Mouse (Mus musculus) MEL (cell line): ENCODE data around the gene Ccdc146. TPM values are rescaled to one million over a fixed set of nuclear protein-coding genes. Genes with fewer than 3 reads are reported as not detected.
A peak's percentile ranks its signal among the peaks of the same experiment; 100 is the strongest.

Experiments used
- DNase-seq: peaks from one replicate; pipeline ENCODE4 v3.0.0; 2011; ENCODE audit warnings: low read depth, low spot score
- H3K27ac ChIP-seq: 2 replicates; pipeline ENCODE4 v1.5.1; 2012; ENCODE audit warnings: low read depth, mild to moderate bottlenecking, control low read depth, low read length, moderate library complexity; ENCODE audit not compliant: control insufficient read depth
- H3K27me3 ChIP-seq, 2 experiments: fragments of 150-350 bp in 1 of 2; sonication (generic) in 1 of 2; 2 replicates each; pipeline ENCODE4 v1.6.1; 2012; ENCODE audit warnings: low read length in 2 of 2, mild to moderate bottlenecking in 2 of 2, improper control_type of control experiment in 1 of 2, moderate library complexity in 1 of 2; ENCODE audit not compliant: insufficient read depth in 2 of 2, control insufficient read depth in 1 of 2
- H3K36me3 ChIP-seq, 2 experiments: 2 replicates each; pipeline ENCODE4 v1.6.1; 2012 to 2014; ENCODE audit warnings: low read length in 2 of 2, improper control_type of control experiment in 1 of 2, inconsistent platforms in 1 of 2, mild to moderate bottlenecking in 1 of 2; ENCODE audit not compliant: insufficient read depth in 2 of 2, control insufficient read depth in 1 of 2
- H3K4me1 ChIP-seq, 2 experiments: fragments of 150-350 bp in 1 of 2; sonication (generic) in 1 of 2; 2 replicates each; pipeline ENCODE4 v1.6.1; 2012; ENCODE audit warnings: low read length in 2 of 2, improper control_type of control experiment in 1 of 2, mild to moderate bottlenecking in 1 of 2; ENCODE audit not compliant: insufficient read depth in 2 of 2, control insufficient read depth in 1 of 2
- H3K4me3 ChIP-seq, 2 experiments: fragments of 150-350 bp in 1 of 2; sonication (generic) in 1 of 2; 2 replicates each; pipeline ENCODE4 v1.5.1; 2012; ENCODE audit warnings: low read depth in 2 of 2, low read length in 2 of 2, mild to moderate bottlenecking in 2 of 2, moderate library complexity in 2 of 2, control low read depth in 1 of 2, improper control_type of control experiment in 1 of 2; ENCODE audit not compliant: control insufficient read depth in 1 of 2, insufficient read depth in 1 of 2
- H3K79me2 ChIP-seq: 2 replicates; pipeline ENCODE4 v1.6.1; 2012; ENCODE audit warnings: mild to moderate bottlenecking, low read length, moderate library complexity; ENCODE audit not compliant: control insufficient read depth, poor library complexity, insufficient read depth
- H3K9ac ChIP-seq: 2 replicates; pipeline ENCODE4 v1.6.1; 2012; ENCODE audit warnings: low read depth, mild to moderate bottlenecking, control low read depth, low read length, moderate library complexity; ENCODE audit not compliant: control insufficient read depth, poor library complexity, severe bottlenecking
- H3K9me3 ChIP-seq: fragments of 150-350 bp; sonication (generic); replicated peaks from 2 replicates; pipeline ENCODE4 v1.6.1; 2012; ENCODE audit warnings: mild to moderate bottlenecking, low read length, improper control_type of control experiment, moderate library complexity; ENCODE audit not compliant: insufficient read depth
- BHLHE40 ChIP-seq: IDR thresholded peaks from 2 replicates; pipeline ENCODE4 v1.6.1; 2012; ENCODE audit warnings: low read depth, mild to moderate bottlenecking, inconsistent platforms, low read length, improper control_type of control experiment, borderline replicate concordance
- CHD1 ChIP-seq: IDR thresholded peaks from 2 replicates; pipeline ENCODE4 v1.6.1; 2012; ENCODE audit warnings: low read depth, mild to moderate bottlenecking, inconsistent platforms, low read length, improper control_type of control experiment
- CHD2 ChIP-seq: IDR thresholded peaks from 2 replicates; pipeline ENCODE4 v1.6.1; 2011; ENCODE audit warnings: low read length, improper control_type of control experiment
- CTCF ChIP-seq, 3 experiments: IDR thresholded peaks in 2 of 3; conservative IDR thresholded peaks in 1 of 3; 2 replicates each; pipeline ENCODE4 v1.5.1; 2011 to 2012; ENCODE audit warnings: low read length in 3 of 3, low read depth in 2 of 3, mild to moderate bottlenecking in 2 of 3, improper control_type of control experiment in 1 of 3, inconsistent platforms in 1 of 3, mixed read lengths in 1 of 3, moderate library complexity in 1 of 3; ENCODE audit not compliant: control insufficient read depth in 1 of 3, insufficient read depth in 1 of 3, poor library complexity in 1 of 3, severe bottlenecking in 1 of 3
- E2F4 ChIP-seq: IDR thresholded peaks from 2 replicates; pipeline ENCODE4 v1.6.1; 2011; ENCODE audit warnings: low read depth, low read length, improper control_type of control experiment, borderline replicate concordance
- ELF1 ChIP-seq: IDR thresholded peaks from 2 replicates; pipeline ENCODE4 v1.6.1; 2014; ENCODE audit warnings: low read depth, mild to moderate bottlenecking, inconsistent platforms, low read length, improper control_type of control experiment, moderate library complexity
- EP300 ChIP-seq, 2 experiments: IDR thresholded peaks; 2 replicates each; pipeline ENCODE4 v1.6.1; 2011; ENCODE audit warnings: improper control_type of control experiment in 2 of 2, low read length in 2 of 2, low read depth in 1 of 2, mild to moderate bottlenecking in 1 of 2
- ETS1 ChIP-seq: IDR thresholded peaks from 2 replicates; pipeline ENCODE4 v1.6.1; 2012; ENCODE audit warnings: low read depth, mild to moderate bottlenecking, inconsistent platforms, low read length, improper control_type of control experiment, moderate library complexity
- GABPA ChIP-seq: IDR thresholded peaks from 2 replicates; pipeline ENCODE4 v1.6.1; 2012; ENCODE audit warnings: low read depth, mild to moderate bottlenecking, inconsistent platforms, low read length, improper control_type of control experiment, moderate library complexity
- GATA1 ChIP-seq: IDR thresholded peaks from 2 replicates; pipeline ENCODE4 v1.6.1; 2011; ENCODE audit warnings: low read depth, low read length, improper control_type of control experiment
- HCFC1 ChIP-seq: IDR thresholded peaks from 2 replicates; pipeline ENCODE4 v1.6.1; 2012; ENCODE audit warnings: low read depth, mild to moderate bottlenecking, inconsistent platforms, low read length, improper control_type of control experiment, moderate library complexity
- JUND ChIP-seq: IDR thresholded peaks from 2 replicates; pipeline ENCODE4 v1.6.1; 2011; ENCODE audit warnings: low read depth, mild to moderate bottlenecking, improper control_type of control experiment, low read length
- KAT2A ChIP-seq: conservative IDR thresholded peaks from 2 replicates; pipeline ENCODE4 v1.6.1; 2012; ENCODE audit warnings: low read depth, low read length, improper control_type of control experiment, inconsistent platforms
- MAFK ChIP-seq: IDR thresholded peaks from 2 replicates; pipeline ENCODE4 v1.6.1; 2011; ENCODE audit warnings: low read depth, mild to moderate bottlenecking, low read length, improper control_type of control experiment, borderline replicate concordance
- MAX ChIP-seq: IDR thresholded peaks from 2 replicates; pipeline ENCODE4 v1.6.1; 2011; ENCODE audit warnings: low read length, improper control_type of control experiment
- MAZ ChIP-seq: IDR thresholded peaks from 2 replicates; pipeline ENCODE4 v1.6.1; 2012; ENCODE audit warnings: low read depth, mild to moderate bottlenecking, inconsistent platforms, low read length, improper control_type of control experiment
- MEF2A ChIP-seq: IDR thresholded peaks from 2 replicates; pipeline ENCODE4 v1.6.1; 2014; ENCODE audit warnings: low read depth, mild to moderate bottlenecking, inconsistent platforms, low read length, improper control_type of control experiment; ENCODE audit not compliant: poor library complexity, insufficient replicate concordance, severe bottlenecking; ENCODE audit errors: extremely low read depth
- MXI1 ChIP-seq: IDR thresholded peaks from 2 replicates; pipeline ENCODE4 v1.6.1; 2011; ENCODE audit warnings: mild to moderate bottlenecking, low read depth, low read length, improper control_type of control experiment
- MYB ChIP-seq: IDR thresholded peaks from 2 replicates; pipeline ENCODE4 v1.6.1; 2011; ENCODE audit warnings: mild to moderate bottlenecking, low read depth, low read length, improper control_type of control experiment
- MYC ChIP-seq: IDR thresholded peaks from 2 replicates; pipeline ENCODE4 v1.6.1; 2011; ENCODE audit warnings: low read depth, mild to moderate bottlenecking, low read length, improper control_type of control experiment, moderate library complexity
- NELFE ChIP-seq: IDR thresholded peaks from 2 replicates; pipeline ENCODE4 v1.6.1; 2011; ENCODE audit warnings: low read depth, low read length, improper control_type of control experiment
- NRF1 ChIP-seq: IDR thresholded peaks from 2 replicates; pipeline ENCODE4 v1.6.1; 2014; ENCODE audit warnings: low read depth, mild to moderate bottlenecking, inconsistent platforms, low read length, improper control_type of control experiment, moderate library complexity; ENCODE audit not compliant: poor library complexity, insufficient read depth, severe bottlenecking
- POLR2A ChIP-seq, 2 experiments: IDR thresholded peaks; 2 replicates each; pipeline ENCODE4 v1.6.1; 2011 to 2012; ENCODE audit warnings: low read length in 2 of 2, mild to moderate bottlenecking in 2 of 2, control low read depth in 1 of 2, improper control_type of control experiment in 1 of 2, low read depth in 1 of 2, moderate library complexity in 1 of 2; ENCODE audit not compliant: control insufficient read depth in 1 of 2, insufficient read depth in 1 of 2, poor library complexity in 1 of 2
- POLR2AphosphoS2 ChIP-seq: IDR thresholded peaks from 2 replicates; pipeline ENCODE4 v1.6.1; 2011; ENCODE audit warnings: low read length, improper control_type of control experiment
- POLR2AphosphoS5 ChIP-seq: IDR thresholded peaks from 2 replicates; pipeline ENCODE4 v1.6.1; 2012; ENCODE audit warnings: low read depth, borderline replicate concordance, mild to moderate bottlenecking, inconsistent platforms, low read length, moderate library complexity, mixed read lengths
- RAD21 ChIP-seq: IDR thresholded peaks from 2 replicates; pipeline ENCODE4 v1.6.1; 2011; ENCODE audit warnings: mild to moderate bottlenecking, low read depth, low read length, improper control_type of control experiment
- RCOR1 ChIP-seq: IDR thresholded peaks from 2 replicates; pipeline ENCODE4 v1.6.1; 2012; ENCODE audit warnings: low read depth, mild to moderate bottlenecking, inconsistent platforms, low read length, improper control_type of control experiment
- SIN3A ChIP-seq: IDR thresholded peaks from 2 replicates; pipeline ENCODE4 v1.6.1; 2012; ENCODE audit warnings: low read length, improper control_type of control experiment, inconsistent platforms
- SMC3 ChIP-seq: IDR thresholded peaks from 2 replicates; pipeline ENCODE4 v1.6.1; 2011; ENCODE audit warnings: low read depth, low read length, improper control_type of control experiment
- TAL1 ChIP-seq: IDR thresholded peaks from 2 replicates; pipeline ENCODE4 v1.6.1; 2012; ENCODE audit warnings: mild to moderate bottlenecking, inconsistent platforms, low read length, moderate library complexity, mixed read lengths
- TBP ChIP-seq: IDR thresholded peaks from 2 replicates; pipeline ENCODE4 v1.8.0; 2011; ENCODE audit warnings: low read depth, low read length, improper control_type of control experiment
- TCF12 ChIP-seq: IDR thresholded peaks from 2 replicates; pipeline ENCODE4 v1.6.1; 2014; ENCODE audit warnings: low read depth, mild to moderate bottlenecking, inconsistent platforms, low read length, improper control_type of control experiment, moderate library complexity
- UBTF ChIP-seq: IDR thresholded peaks from 2 replicates; pipeline ENCODE4 v1.6.1; 2012; ENCODE audit warnings: low read depth, mild to moderate bottlenecking, inconsistent platforms, low read length, improper control_type of control experiment, moderate library complexity, borderline replicate concordance; ENCODE audit not compliant: insufficient read depth
- USF1 ChIP-seq: IDR thresholded peaks from 2 replicates; pipeline ENCODE4 v1.6.1; 2014; ENCODE audit warnings: low read depth, mild to moderate bottlenecking, inconsistent platforms, low read length, improper control_type of control experiment, moderate library complexity
- USF2 ChIP-seq, 2 experiments: IDR thresholded peaks; 2 replicates each; pipeline ENCODE4 v1.6.1; 2011 to 2012; ENCODE audit warnings: improper control_type of control experiment in 2 of 2, low read length in 2 of 2, borderline replicate concordance in 1 of 2, inconsistent platforms in 1 of 2, low read depth in 1 of 2, mild to moderate bottlenecking in 1 of 2; ENCODE audit not compliant: insufficient read depth in 1 of 2
- ZMIZ1 ChIP-seq: IDR thresholded peaks from 2 replicates; pipeline ENCODE4 v1.6.1; 2012; ENCODE audit warnings: low read depth, mild to moderate bottlenecking, inconsistent platforms, low read length, improper control_type of control experiment, moderate library complexity
- ZNF384 ChIP-seq: IDR thresholded peaks from 2 replicates; pipeline ENCODE4 v1.6.1; 2012; ENCODE audit warnings: low read depth, mild to moderate bottlenecking, inconsistent platforms, low read length, improper control_type of control experiment
- polyA plus RNA-seq, 2 experiments: library from polyadenylated mRNA; stranded (reverse) in 1 of 2; unstranded in 1 of 2; fragments of >175 nt in 1 of 2; fragments of >200 nt in 1 of 2; gene quantifications; 2 replicates each; pipeline versions ENCODE4 v1.2.1 to v1.2.4; 2012; ENCODE audit warnings: low replicate concordance in 2 of 2, low read depth in 1 of 2; ENCODE audit not compliant: insufficient read length in 2 of 2, insufficient read depth in 1 of 2, missing spikeins in 1 of 2
- total RNA-seq: library from RNA; depleted of rRNA; stranded (reverse); fragments of 300-350 nt; gene quantifications from 2 replicates; pipeline ENCODE4 v1.2.3, GENCODE M21; 2012

Ccdc146 gene
- total and polyA plus RNA-seq, 3 experiments: 0.35 to 0.45 TPM; not detected in 1

DNA sequence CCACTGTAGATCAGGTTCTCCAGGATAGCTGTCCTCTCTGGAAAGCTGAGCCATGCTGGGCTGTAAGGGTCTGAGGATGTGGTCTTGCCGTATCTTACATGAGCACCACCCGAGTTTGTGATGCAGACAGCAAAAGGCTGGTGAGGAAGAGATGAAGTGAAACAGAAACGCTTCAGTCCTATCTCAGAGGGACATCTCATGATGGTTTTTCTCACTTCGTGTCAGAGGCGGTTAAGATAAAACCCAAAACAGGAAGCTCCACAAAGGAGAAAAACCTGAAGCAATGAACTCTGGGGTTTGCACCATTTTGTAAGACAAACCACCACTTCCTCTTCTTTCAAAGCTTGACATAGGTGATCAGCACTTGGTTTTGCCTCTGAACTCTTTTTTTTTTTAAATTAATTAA, 13.2 kb downstream of the Ccdc146 start:
- Histone ChIP-seq H3K9me3 (no peaks in the 10 kb centered on the region), H3K79me2 (no peaks in the 10 kb centered on the region; the same call in 1 of the 2 replicates), H3K27ac (peak overlapping the region; percentile 98), H3K36me3 (peaks cover 0 to 40% of the 10 kb centered on the region in 2 experiments; a peak in 2 of 4 replicates), H3K4me1 (peaks cover 29 to 31% of the 10 kb centered on the region in 2 experiments), H3K27me3 (no peaks in the 10 kb centered on the region), H3K4me3 (peak overlapping the region; percentile 42 to 48), H3K9ac (peak overlapping the region; percentile 57)
- DNase-seq: peak; percentile 98
- no peak for TF ChIP-seq CHD1
- peak; percentile 96 for TF ChIP-seq SIN3A
- peak; percentile 87 for TF ChIP-seq MAFK
- TF ChIP-seq CHD2: no peak; the same call in 1 of the 2 replicates
- peak; percentile 64; the same call in 1 of the 2 replicates for TF ChIP-seq MEF2A
- 0 out of 2 replicates have a peak, but pooled peaks have one; percentile 13 for TF ChIP-seq SMC3
- TF ChIP-seq TBP: peak; percentile 86
- TF ChIP-seq POLR2AphosphoS2: no peak; the same call in 1 of the 2 replicates
- TF ChIP-seq ETS1: peak; percentile 99
- peak; percentile 78 for TF ChIP-seq TAL1
- no peak for TF ChIP-seq NRF1
- peak; percentile 54; the same call in 1 of the 2 replicates for TF ChIP-seq ZMIZ1
- peak; percentile 50; the same call in 1 of the 2 replicates for TF ChIP-seq NELFE
- no peak for TF ChIP-seq UBTF
- TF ChIP-seq POLR2AphosphoS5: no peak
- peak; percentile 46 for TF ChIP-seq KAT2A
- peak; percentile 100 for TF ChIP-seq GATA1
- peak; percentile 94 for TF ChIP-seq MYB
- peak; percentile 97 to 98 for TF ChIP-seq EP300 (IDR thresholded peaks at IDR 0.05; ENCODE audit: low read depth in 1 of 2, low read length in 2 of 2)
- peak; percentile 93 for TF ChIP-seq MYC
- TF ChIP-seq RAD21: no peak
- TF ChIP-seq JUND: peak; percentile 79
- no peak for TF ChIP-seq USF1
- peak; percentile 93; the same call in 1 of the 2 replicates for TF ChIP-seq RCOR1
- TF ChIP-seq ELF1: peak; percentile 85
- TF ChIP-seq MXI1: peak; percentile 75
- TF ChIP-seq TCF12: peak; percentile 95
- TF ChIP-seq POLR2A (IDR thresholded peaks at IDR 0.05; ENCODE audit: control insufficient read depth in 1 of 2, insufficient read depth in 1 of 2, low read depth in 1 of 2, low read length in 2 of 2, poor library complexity in 1 of 2): peak in 1 of 2 experiments; percentile 70; a peak in 3 of 4 replicates
- peak; percentile 95 for TF ChIP-seq ZNF384
- TF ChIP-seq USF2 (IDR thresholded peaks at IDR 0.05; ENCODE audit: borderline replicate concordance in 1 of 2, insufficient read depth in 1 of 2, low read depth in 1 of 2, low read length in 2 of 2): no peak
- peak; percentile 85 for TF ChIP-seq BHLHE40
- peak; percentile 78 for TF ChIP-seq HCFC1
- TF ChIP-seq E2F4: peak; percentile 85
- TF ChIP-seq CTCF (IDR thresholded peaks at IDR 0.05 in 2 of 3, conservative IDR thresholded peaks at IDR 0.05 in 1 of 3; ENCODE audit: control insufficient read depth in 1 of 3, insufficient read depth in 1 of 3, low read depth in 2 of 3, low read length in 3 of 3, poor library complexity in 1 of 3, severe bottlenecking in 1 of 3): no peak
- TF ChIP-seq GABPA: no peak
- peak; percentile 62 for TF ChIP-seq MAX
- 0 out of 2 replicates have a peak, but pooled peaks have one; percentile 57 for TF ChIP-seq MAZ
